Mouse (Mus musculus) bone marrow, adult 2 months (tissue): ENCODE measurements around the gene Zfp74. TPM values are rescaled to one million over a fixed set of nuclear protein-coding genes. Genes with fewer than 3 reads are reported as not detected.
A peak's percentile ranks its signal among the peaks of the same experiment; 100 is the strongest.

Experiments
- H3K27ac ChIP-seq: fragments of 200-500 bp; 2 replicates; pipeline ENCODE4 v1.5.1; 2012; ENCODE audit warnings: low read depth, mild to moderate bottlenecking, control low read depth, inconsistent platforms, low read length; ENCODE audit not compliant: control insufficient read depth, poor library complexity, insufficient read depth
- H3K4me1 ChIP-seq: fragments of 200-500 bp; 2 replicates; pipeline ENCODE4 v1.6.1; 2011; ENCODE audit warnings: low read length; ENCODE audit not compliant: control insufficient read depth, insufficient read depth
- H3K4me3 ChIP-seq: fragments of 200-500 bp; replicated peaks from 2 replicates; pipeline ENCODE3; 2011; ENCODE audit warnings: mild to moderate bottlenecking, low read depth, low read length, control low read depth; ENCODE audit not compliant: control insufficient read depth
- CTCF ChIP-seq: fragments of 200-500 bp; IDR thresholded peaks from 2 replicates; pipeline ENCODE4 v1.5.1; 2011; ENCODE audit warnings: low read length, control low read depth; ENCODE audit not compliant: control insufficient read depth, insufficient read depth
- POLR2A ChIP-seq: fragments of 200-500 bp; IDR thresholded peaks from 2 replicates; pipeline ENCODE4 v1.6.1; 2011; ENCODE audit warnings: low read depth, mild to moderate bottlenecking, control low read depth, low read length, borderline replicate concordance; ENCODE audit not compliant: control insufficient read depth
- WGBS: fragments of 180-500 bp; shearing (Covaris S2); methylation state at CpG from one replicate; pipeline ENCODE4 v1.1.7; 2018; 5-methylcytosine and 5-hydroxymethylcytosine counted together
- polyA plus RNA-seq: library from polyadenylated mRNA; stranded (reverse); fragments of >200 nt; gene quantifications from 2 replicates; pipeline ENCODE4 v1.2.4, GENCODE M21; 2011; ENCODE audit warnings: low replicate concordance; ENCODE audit not compliant: missing spikeins, insufficient read depth, insufficient read length

Zfp74 gene
- polyA plus RNA-seq, result 1.2 and 3.2 TPM in 2 replicates

GRCm38 (mm10) chr7:29953513-29954401 is at the start of gene Zfp74:
Gene Zfp74, minus strand, starts transcription at chr7:29954089.
- WGBS, result under 1% methylated on average over 52 of the region's 52 CpGs
- Histone ChIP-seq H3K4me3 (peak within 1 kb of the TSS; percentile 81), H3K4me1 (no peaks in the 10 kb centered on the region), H3K27ac (peak within 1 kb of the TSS; percentile 84)
- peak; percentile 16; the same call in 1 of the 2 replicates for TF ChIP-seq POLR2A
- TF ChIP-seq CTCF, result no peak

- TF ChIP-seq CTCF (no peak), POLR2A (no peak)
- Histone ChIP-seq H3K4me1 (no peaks in the 10 kb centered on the region), H3K27ac (no peak overlapping the region), H3K4me3 (no peak overlapping the region)
- 84% methylated on average over 5 of the region's 5 CpGs for WGBS
These were observed 46.7 kb upstream of the Zfp74 start for GRCm38 (mm10) chr7:30000601-30001000.

GRCm38 (mm10) chr7:29995134-29995533 is 41.2 kb upstream of the Zfp74 start:
- H3K27ac ChIP-seq, result no peak overlapping the region
- 91% methylated on average over 8 of the region's 8 CpGs for WGBS
- TF ChIP-seq CTCF, result no peak
- TF ChIP-seq POLR2A, result no peak
- H3K4me1 ChIP-seq, result no peaks in the 10 kb centered on the region
- no peak overlapping the region for H3K4me3 ChIP-seq

GRCm38 (mm10) chr7:29993340-29993739 is 39.5 kb upstream of the Zfp74 start:
- no peak overlapping the region for H3K4me3 ChIP-seq
- WGBS, result 89% methylated on average over 9 of the region's 9 CpGs
- H3K4me1 ChIP-seq, result no peaks in the 10 kb centered on the region
- no peak for TF ChIP-seq POLR2A
- no peak for TF ChIP-seq CTCF
- no peak overlapping the region for H3K27ac ChIP-seq

- Histone ChIP-seq H3K4me1 (no peaks in the 10 kb centered on the region), H3K27ac (no peak overlapping the region), H3K4me3 (no peak overlapping the region)
- WGBS, result 87% methylated on average over 8 of the region's 8 CpGs
- TF ChIP-seq CTCF (no peak), POLR2A (no peak)
These were observed 38.8 kb upstream of the Zfp74 start for GRCm38 (mm10) chr7:29992698-29993097.

- TF ChIP-seq CTCF (no peak), POLR2A (no peak)
- WGBS, result 87% methylated on average over 11 of the region's 11 CpGs
These were observed 35.1 kb upstream of the Zfp74 start for GRCm38 (mm10) chr7:29989031-29989430.

GRCm38 (mm10) chr7:29987551-29987950 is 33.7 kb upstream of the Zfp74 start:
- H3K27ac ChIP-seq, result no peak overlapping the region
- H3K4me1 ChIP-seq, result no peaks in the 10 kb centered on the region; the same call in 1 of the 2 replicates
- WGBS, result 92% methylated on average over 5 of the region's 5 CpGs
- TF ChIP-seq CTCF, result no peak
- TF ChIP-seq POLR2A, result no peak
- H3K4me3 ChIP-seq, result no peak overlapping the region

More at GRCm38 (mm10) chr7:29989031-29989430, 35.1 kb upstream of the Zfp74 start:
- H3K4me3 ChIP-seq, result no peak overlapping the region
- H3K27ac ChIP-seq, result no peak overlapping the region
- no peaks in the 10 kb centered on the region; the same call in 1 of the 2 replicates for H3K4me1 ChIP-seq

- Histone ChIP-seq H3K27ac (no peak overlapping the region), H3K4me3 (no peak overlapping the region), H3K4me1 (no peaks in the 10 kb centered on the region; the same call in 1 of the 2 replicates)
- WGBS, result 89% methylated on average over 8 of the region's 8 CpGs
- TF ChIP-seq POLR2A, result no peak
These were observed 32.2 kb upstream of the Zfp74 start for GRCm38 (mm10) chr7:29986101-29986500.
